Mouse (Mus musculus): ENCODE measurements around the gene Ifit1. TPM values are rescaled to one million over a fixed set of nuclear protein-coding genes. Genes with fewer than 3 reads are reported as not detected.

Ifit1 gene
- polyA plus RNA-seq, 1 experiment, result 0.01 TPM

DNA sequence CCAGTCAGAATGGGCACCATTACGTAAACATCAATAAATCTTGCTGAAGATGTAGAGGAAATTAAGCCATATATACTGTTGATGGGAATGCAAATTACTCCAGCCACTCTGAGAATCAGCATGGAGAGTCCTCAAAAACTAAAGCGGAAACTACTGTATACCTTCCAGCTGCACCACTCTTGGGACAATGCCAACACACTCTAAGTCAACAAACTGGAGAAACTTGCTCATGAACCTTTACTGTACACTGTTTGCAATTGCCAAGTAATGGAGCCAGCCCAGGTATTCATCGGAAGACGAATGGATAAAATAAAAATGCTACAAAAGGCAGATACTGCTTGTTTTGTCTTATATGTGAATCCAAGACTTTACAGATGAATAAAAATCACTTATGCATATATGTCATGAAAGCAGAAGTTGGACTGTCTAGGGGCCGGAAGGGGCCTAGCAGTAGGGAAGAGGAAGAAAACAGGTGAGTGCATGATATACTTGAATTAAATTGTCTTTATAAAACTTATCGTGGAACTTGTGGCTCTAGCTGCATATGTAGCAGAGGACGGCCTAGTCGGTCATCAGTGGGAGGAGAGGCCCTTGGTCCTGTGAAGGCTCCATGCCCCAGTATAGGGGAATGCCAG, 55.8 kb downstream of the Ifit1 start:
- no peaks in the 10 kb centered on the region for H3K36me3 ChIP-seq (ENCODE audit: control insufficient read depth, insufficient read depth)
- H3K79me2 ChIP-seq (ENCODE audit: control insufficient read depth, insufficient read depth), result no peaks in the 10 kb centered on the region
- no peaks in the 10 kb centered on the region for H3K79me3 ChIP-seq (ENCODE audit: low read depth)
- H3K27me3 ChIP-seq (ENCODE audit: control insufficient read depth, insufficient read depth, insufficient read length), result no peaks in the 10 kb centered on the region
- no peak overlapping the region for H3ac ChIP-seq (ENCODE audit: control insufficient read depth, insufficient read length, low read depth)
- no peak for TF ChIP-seq FOSL1 (IDR thresholded peaks at IDR 0.05; ENCODE audit: insufficient read depth, low read length, poor library complexity, severe bottlenecking)
- H3K4me3 ChIP-seq (ENCODE audit: insufficient read depth, poor library complexity, severe bottlenecking), result no peak overlapping the region

DNA sequence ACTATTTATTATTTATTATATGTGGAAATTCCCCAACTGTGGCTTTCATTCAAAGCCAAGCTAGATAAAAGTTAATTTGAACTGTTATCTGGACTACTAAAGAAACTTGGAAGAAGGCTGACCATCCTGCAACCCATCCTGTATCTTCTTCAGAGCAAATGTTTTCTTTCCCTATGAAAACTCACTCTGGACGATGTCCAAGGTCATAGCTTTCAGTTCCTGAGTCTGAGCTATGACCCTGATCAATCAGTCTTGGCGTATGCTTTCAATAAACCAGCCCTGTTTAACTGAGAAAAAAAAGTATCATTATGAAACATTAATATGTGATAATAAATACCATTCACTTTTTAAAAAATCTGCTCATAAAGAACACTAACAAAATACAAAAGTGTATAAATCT, 56.8 kb downstream of the Ifit1 start:
- Histone ChIP-seq H3ac (ENCODE audit: control insufficient read depth, insufficient read length, low read depth) (no peak overlapping the region), H3K36me3 (ENCODE audit: control insufficient read depth, insufficient read depth) (no peaks in the 10 kb centered on the region), H3K79me3 (ENCODE audit: low read depth) (no peaks in the 10 kb centered on the region), H3K4me3 (ENCODE audit: insufficient read depth, poor library complexity, severe bottlenecking) (no peak overlapping the region), H3K27me3 (ENCODE audit: control insufficient read depth, insufficient read depth, insufficient read length) (no peaks in the 10 kb centered on the region), H3K79me2 (ENCODE audit: control insufficient read depth, insufficient read depth) (no peaks in the 10 kb centered on the region)
- TF ChIP-seq MYOD1 (IDR thresholded peaks at IDR 0.05; ENCODE audit: control insufficient read depth, insufficient read length, low read depth) (no peak), MYOG (IDR thresholded peaks at IDR 0.05; ENCODE audit: control insufficient read depth, extremely low read depth, insufficient read length) (no peak), CTCF (IDR thresholded peaks at IDR 0.05; ENCODE audit: control insufficient read depth, insufficient read depth, insufficient read length) (no peak), USF1 (IDR thresholded peaks at IDR 0.05; ENCODE audit: low read depth) (no peak)

DNA sequence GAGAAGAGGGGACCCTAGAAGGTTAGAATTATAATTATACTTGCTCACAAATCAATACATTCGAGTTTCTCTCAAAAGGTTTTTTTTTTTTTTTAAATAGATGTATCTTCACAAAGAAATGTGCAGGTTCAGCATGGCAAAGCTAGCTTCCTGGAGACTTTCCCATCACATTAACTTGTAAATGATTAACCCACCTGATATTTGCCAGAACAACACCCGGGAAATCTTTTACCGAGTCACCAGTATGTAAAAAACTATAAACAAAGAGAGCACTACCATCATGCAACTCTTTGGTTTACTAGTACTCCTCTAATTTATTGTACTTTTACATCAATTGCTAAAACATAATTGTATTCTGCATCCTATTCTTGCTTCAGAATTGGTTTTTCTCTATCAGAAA, 57.8 kb downstream of the Ifit1 start:
- H3K27me3 ChIP-seq (ENCODE audit: control insufficient read depth, insufficient read depth, insufficient read length), result no peaks in the 10 kb centered on the region
- TF ChIP-seq MAX (IDR thresholded peaks at IDR 0.05) (no peak), FOSL1 (IDR thresholded peaks at IDR 0.05; ENCODE audit: insufficient read depth, low read length, poor library complexity, severe bottlenecking) (no peak), USF1 (IDR thresholded peaks at IDR 0.05; ENCODE audit: low read depth) (no peak), CTCF (IDR thresholded peaks at IDR 0.05; ENCODE audit: control insufficient read depth, insufficient read depth, insufficient read length) (no peak), CEBPB (IDR thresholded peaks at IDR 0.05; ENCODE audit: low read depth) (no peak), MYOG (IDR thresholded peaks at IDR 0.05; ENCODE audit: control insufficient read depth, extremely low read depth, insufficient read length) (no peak), MYOD1 (IDR thresholded peaks at IDR 0.05; ENCODE audit: control insufficient read depth, insufficient read length, low read depth) (no peak)
- H3K79me3 ChIP-seq (ENCODE audit: low read depth), result no peaks in the 10 kb centered on the region
- H3K4me3 ChIP-seq (ENCODE audit: insufficient read depth, poor library complexity, severe bottlenecking), result no peak overlapping the region
- no peaks in the 10 kb centered on the region for H3K79me2 ChIP-seq (ENCODE audit: control insufficient read depth, insufficient read depth)
- no peak overlapping the region for H3ac ChIP-seq (ENCODE audit: control insufficient read depth, insufficient read length, low read depth)
- no peaks in the 10 kb centered on the region for H3K36me3 ChIP-seq (ENCODE audit: control insufficient read depth, insufficient read depth)

DNA sequence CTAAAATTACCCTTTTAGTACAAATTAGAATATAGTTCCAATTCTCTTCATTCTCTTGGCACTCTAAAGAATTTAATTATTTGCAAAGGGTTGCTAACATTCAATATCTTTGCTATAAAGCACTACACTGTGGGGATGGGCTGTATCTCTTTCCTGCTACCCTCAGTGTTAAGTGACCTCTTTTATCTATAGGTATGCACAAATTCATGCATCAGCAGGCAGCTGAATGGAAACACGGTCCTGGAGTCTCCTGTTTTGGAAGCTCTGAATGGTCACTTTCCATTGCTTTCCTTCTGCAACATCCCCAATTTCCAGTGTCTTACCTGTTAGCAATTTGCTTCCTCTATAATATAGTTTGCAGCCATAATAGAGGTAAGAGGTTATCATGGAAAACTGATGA, 58.2 kb downstream of the Ifit1 start:
- Histone ChIP-seq H3K27me3 (ENCODE audit: control insufficient read depth, insufficient read depth, insufficient read length) (no peaks in the 10 kb centered on the region), H3ac (ENCODE audit: control insufficient read depth, insufficient read length, low read depth) (no peak overlapping the region), H3K4me3 (ENCODE audit: insufficient read depth, poor library complexity, severe bottlenecking) (no peak overlapping the region), H3K79me3 (ENCODE audit: low read depth) (no peaks in the 10 kb centered on the region), H3K36me3 (ENCODE audit: control insufficient read depth, insufficient read depth) (no peaks in the 10 kb centered on the region), H3K79me2 (ENCODE audit: control insufficient read depth, insufficient read depth) (no peaks in the 10 kb centered on the region)
- TF ChIP-seq MAX (IDR thresholded peaks at IDR 0.05), result no peak
- no peak for TF ChIP-seq MYOG (IDR thresholded peaks at IDR 0.05; ENCODE audit: control insufficient read depth, extremely low read depth, insufficient read length)
- TF ChIP-seq CEBPB (IDR thresholded peaks at IDR 0.05; ENCODE audit: low read depth), result no peak
- TF ChIP-seq FOSL1 (IDR thresholded peaks at IDR 0.05; ENCODE audit: insufficient read depth, low read length, poor library complexity, severe bottlenecking), result no peak
- no peak for TF ChIP-seq USF1 (IDR thresholded peaks at IDR 0.05; ENCODE audit: low read depth)

DNA sequence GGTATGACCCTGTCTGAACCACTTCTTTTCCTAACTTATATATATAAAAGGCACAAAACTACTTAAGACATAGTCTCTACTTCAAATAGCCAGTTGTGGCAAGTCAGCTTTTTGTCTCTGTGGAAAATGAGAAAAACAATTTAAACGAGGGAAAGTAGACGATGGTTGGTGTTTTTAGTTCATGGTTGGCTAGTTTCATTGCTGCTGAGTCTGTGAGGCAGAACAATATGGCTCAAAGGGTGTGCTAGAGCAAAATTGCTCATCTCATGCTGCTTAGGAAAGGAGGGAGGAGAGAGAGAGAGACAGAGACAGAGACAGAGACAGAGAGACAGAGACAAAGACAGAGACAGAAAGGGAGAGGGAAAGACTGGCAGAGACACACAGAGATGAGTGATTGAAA, 58.6 kb downstream of the Ifit1 start:
- H3K79me2 ChIP-seq (ENCODE audit: control insufficient read depth, insufficient read depth), result no peaks in the 10 kb centered on the region
- H3ac ChIP-seq (ENCODE audit: control insufficient read depth, insufficient read length, low read depth), result no peak overlapping the region
- no peak overlapping the region for H3K4me3 ChIP-seq (ENCODE audit: insufficient read depth, poor library complexity, severe bottlenecking)
- H3K36me3 ChIP-seq (ENCODE audit: control insufficient read depth, insufficient read depth), result no peaks in the 10 kb centered on the region
- TF ChIP-seq CTCF (IDR thresholded peaks at IDR 0.05; ENCODE audit: control insufficient read depth, insufficient read depth, insufficient read length), result no peak
- no peak for TF ChIP-seq USF1 (IDR thresholded peaks at IDR 0.05; ENCODE audit: low read depth)
- TF ChIP-seq MAX (IDR thresholded peaks at IDR 0.05), result no peak
- TF ChIP-seq CEBPB (IDR thresholded peaks at IDR 0.05; ENCODE audit: low read depth), result no peak
- no peak for TF ChIP-seq MYOD1 (IDR thresholded peaks at IDR 0.05; ENCODE audit: control insufficient read depth, insufficient read length, low read depth)
- no peak for TF ChIP-seq FOSL1 (IDR thresholded peaks at IDR 0.05; ENCODE audit: insufficient read depth, low read length, poor library complexity, severe bottlenecking)
- TF ChIP-seq MYOG (IDR thresholded peaks at IDR 0.05; ENCODE audit: control insufficient read depth, extremely low read depth, insufficient read length), result no peak
- no peaks in the 10 kb centered on the region for H3K27me3 ChIP-seq (ENCODE audit: control insufficient read depth, insufficient read depth, insufficient read length)
- no peaks in the 10 kb centered on the region for H3K79me3 ChIP-seq (ENCODE audit: low read depth)

Other genes with a start within 250 kb of the Ifit1 start
- 0.30 TPM for gene Ch25h, start 165.7 kb upstream of the Ifit1 start, polyA plus RNA-seq (2012; fragmentation: generic; extraction: Trizol)
- gene Lipa, start 113.4 kb upstream of the Ifit1 start, polyA plus RNA-seq (2012; fragmentation: generic; extraction: Trizol), result 8.8 TPM
- 1.6 TPM for gene Ifit2, start 90.2 kb upstream of the Ifit1 start, polyA plus RNA-seq (2012; fragmentation: generic; extraction: Trizol)
- gene Ifit3, start 57.3 kb upstream of the Ifit1 start, polyA plus RNA-seq (2012; fragmentation: generic; extraction: Trizol), result 0.05 TPM
- not detected for gene Ifit1bl1, start 38.9 kb upstream of the Ifit1 start, polyA plus RNA-seq (2012; fragmentation: generic; extraction: Trizol)
- gene Ifit3b, start 32.9 kb upstream of the Ifit1 start, polyA plus RNA-seq (2012; fragmentation: generic; extraction: Trizol), result not detected
- not detected for gene Ifit1bl2, start 128 bp upstream of the Ifit1 start, polyA plus RNA-seq (2012; fragmentation: generic; extraction: Trizol)
- 0.01 TPM for gene Slc16a12, start 106.4 kb downstream of the Ifit1 start, polyA plus RNA-seq (2012; fragmentation: generic; extraction: Trizol)
- 5.1 TPM for gene Pank1, start 238.6 kb downstream of the Ifit1 start, polyA plus RNA-seq (2012; fragmentation: generic; extraction: Trizol)